Mouse (Mus musculus): ENCODE data around the gene Pramel1. TPM values are rescaled to one million over a fixed set of nuclear protein-coding genes. Genes with fewer than 3 reads are reported as not detected.

Pramel1 gene
- total RNA-seq, 2 experiments from 2014 or later: 0.11 TPM; not detected in 1

Other genes starting within 250 kb of the Pramel1 start
- 10 to 100 TPM; 29.6 to 31.2 TPM for gene Prdm2, start 181.4 kb upstream of the Pramel1 start, total RNA-seq (2021)
- gene Pdpn, start 94.9 kb upstream of the Pramel1 start, total RNA-seq (2021): 10 to 100 TPM; 16.0 to 18.3 TPM
- gene Lrrc38, start 44.7 kb upstream of the Pramel1 start, total RNA-seq (2021): 1 to 10 TPM in 1 of 2 experiments, under 1 TPM in 1; 0.78 to 1.0 TPM
- gene Pramef8, start 18.0 kb downstream of the Pramel1 start, total RNA-seq (2021): 10 to 100 TPM in 1 of 2 experiments, 1 to 10 TPM in 1; 9.5 to 10.3 TPM
- gene Oog4, start 55.9 kb downstream of the Pramel1 start, total RNA-seq (2021): not detected
- not detected for gene Gm13043, start 116.9 kb downstream of the Pramel1 start, total RNA-seq (2021)
- not detected for gene Gm13040, start 141.5 kb downstream of the Pramel1 start, total RNA-seq (2021)
- gene BC080695, start 157.3 kb downstream of the Pramel1 start, total RNA-seq (2021): not detected
- gene Gm13057, start 157.3 kb downstream of the Pramel1 start, total RNA-seq (2021): not detected
- gene Gm13083, start 220.6 kb downstream of the Pramel1 start, total RNA-seq (2021): not detected